Mouse (Mus musculus): Measurements from ENCODE around the gene Prrt4. TPM values are rescaled to one million over a fixed set of nuclear protein-coding genes. Genes with fewer than 3 reads are reported as not detected.
"Not testable (repeated sequence)": the region's sequence is repeated elsewhere in the genome, so short reads cannot be mapped to it uniquely, and the experiment has no call there.

The Prrt4 gene
- total RNA-seq (2022) = 1 to 10 TPM; 3.0 to 8.9 (median 4.8) TPM

- DNase-seq = no peak
These were observed at the start of gene Prrt4 for GRCm38 (mm10) chr6:29178888-29179658. Prrt4 (minus strand) TSS chr6:29179584.

GRCm38 (mm10) chr6:29217717-29218116, 38.3 kb upstream of the Prrt4 start:
- DNase-seq = not testable (repeated sequence)

- peak; percentile 64 for DNase-seq
These were observed 36.6 kb upstream of the Prrt4 start, which contains the start of gene Impdh1 for GRCm38 (mm10) chr6:29215881-29216501. Impdh1 (minus strand) TSS chr6:29216364.

GRCm38 (mm10) chr6:29215181-29215580, 35.8 kb upstream of the Prrt4 start:
- DNase-seq = no peak

- DNase-seq = no peak
These were observed 35.4 kb upstream of the Prrt4 start for GRCm38 (mm10) chr6:29214776-29215175.

GRCm38 (mm10) chr6:29214245-29214644, 34.9 kb upstream of the Prrt4 start:
- DNase-seq = no peak

- DNase-seq = no peak
These were observed 34.1 kb upstream of the Prrt4 start for GRCm38 (mm10) chr6:29213436-29213835.

- peak; percentile 81 for DNase-seq
These were observed 32.6 kb upstream of the Prrt4 start for GRCm38 (mm10) chr6:29211806-29212492.

- no peak for DNase-seq
These were observed 31.8 kb upstream of the Prrt4 start for GRCm38 (mm10) chr6:29211146-29211545.

- DNase-seq = no peak
These were observed 31.0 kb upstream of the Prrt4 start for GRCm38 (mm10) chr6:29210231-29210936.

GRCm38 (mm10) chr6:29208178-29208577, 28.8 kb upstream of the Prrt4 start:
- DNase-seq = no peak

GRCm38 (mm10) chr6:29207017-29207416, 27.6 kb upstream of the Prrt4 start:
- no peak for DNase-seq

- no peak for DNase-seq
These were observed 26.6 kb upstream of the Prrt4 start for GRCm38 (mm10) chr6:29206006-29206405.

- no peak for DNase-seq
These were observed 25.7 kb upstream of the Prrt4 start for GRCm38 (mm10) chr6:29204932-29205614.

GRCm38 (mm10) chr6:29203861-29204585, 24.6 kb upstream of the Prrt4 start:
- no peak for DNase-seq

- DNase-seq = no peak
These were observed 23.7 kb upstream of the Prrt4 start for GRCm38 (mm10) chr6:29203096-29203495.

GRCm38 (mm10) chr6:29201988-29202387, 22.6 kb upstream of the Prrt4 start:
- DNase-seq = no peak

GRCm38 (mm10) chr6:29201341-29201740, 22.0 kb upstream of the Prrt4 start:
- DNase-seq = no peak

GRCm38 (mm10) chr6:29200496-29200895, 21.1 kb upstream of the Prrt4 start:
- no peak for DNase-seq

GRCm38 (mm10) chr6:29199223-29199855, 20.0 kb upstream of the Prrt4 start:
- no peak for DNase-seq
